Mouse (Mus musculus): ENCODE measurements at regions not wholly inside any gene's neighbourhood (a gene's known extent, or its start where the extent isn't known, plus 50 kb on each side); places are given as distances from the start of the nearest gene placed in this dataset.

- no peaks in the 10 kb centered on the region for H3K27me3 ChIP-seq (replicated peaks; ENCODE audit: insufficient read depth, low read length)
- 53% methylated on average over 10 of the region's 10 CpGs for WGBS
- H3K4me3 ChIP-seq (ENCODE audit: low read depth, low read length): no peak overlapping the region
- no peak overlapping the region for H3K4me2 ChIP-seq (replicated peaks; ENCODE audit: low read depth, low read length)
- ATAC-seq (no peak), DNase-seq (ENCODE audit: low spot score) (no peak)
- H3K4me1 ChIP-seq (ENCODE audit: insufficient read depth, low read depth, low read length): no peaks in the 10 kb centered on the region
- no peak overlapping the region for H3K27ac ChIP-seq (ENCODE audit: low read length)
- TF ChIP-seq EP300 (IDR thresholded peaks at IDR 0.05) (no peak), CTCF (IDR thresholded peaks at IDR 0.05) (no peak)
- H3K9me3 ChIP-seq (ENCODE audit: low read length): no peaks in the 10 kb centered on the region
- no peak overlapping the region for H3K9ac ChIP-seq (replicated peaks; ENCODE audit: low read depth)
- no peaks in the 10 kb centered on the region for H3K36me3 ChIP-seq (ENCODE audit: insufficient read depth, low read length)
Measured at GRCm38 (mm10) chr10:67339371-67339929, 54.3 kb upstream of the Nrbf2 start.

- 81% methylated on average over 4 of the region's 4 CpGs for WGBS
Measured at GRCm38 (mm10) chr10:67344722-67345121, 59.6 kb upstream of the Nrbf2 start.

GRCm38 (mm10) chr10:67350956-67351355 is 65.9 kb upstream of the Nrbf2 start:
- no peaks in the 10 kb centered on the region for H3K27me3 ChIP-seq (replicated peaks; ENCODE audit: insufficient read depth, low read length)
- H3K36me3 ChIP-seq (ENCODE audit: insufficient read depth, low read length): no peaks in the 10 kb centered on the region
- no peak for ATAC-seq
- H3K4me2 ChIP-seq (replicated peaks; ENCODE audit: low read depth, low read length): no peak overlapping the region
- 12% methylated on average over 2 of the region's 2 CpGs for WGBS
- H3K27ac ChIP-seq (ENCODE audit: low read length): no peak overlapping the region
- H3K4me3 ChIP-seq (ENCODE audit: low read depth, low read length): no peak overlapping the region
- no peak overlapping the region for H3K9ac ChIP-seq (replicated peaks; ENCODE audit: low read depth)
- TF ChIP-seq EP300 (IDR thresholded peaks at IDR 0.05): no peak
- no peak for TF ChIP-seq CTCF (IDR thresholded peaks at IDR 0.05)
- DNase-seq (ENCODE audit: low spot score): no peak
- no peaks in the 10 kb centered on the region for H3K9me3 ChIP-seq (ENCODE audit: low read length)
- no peaks in the 10 kb centered on the region for H3K4me1 ChIP-seq (ENCODE audit: insufficient read depth, low read depth, low read length)

More at GRCm38 (mm10) chr10:67344722-67345121, 59.6 kb upstream of the Nrbf2 start:
- Histone ChIP-seq H3K36me3 (ENCODE audit: insufficient read depth, low read length) (no peaks in the 10 kb centered on the region), H3K4me3 (ENCODE audit: low read depth, low read length) (no peak overlapping the region), H3K4me2 (replicated peaks; ENCODE audit: low read depth, low read length) (no peak overlapping the region), H3K27me3 (replicated peaks; ENCODE audit: insufficient read depth, low read length) (no peaks in the 10 kb centered on the region), H3K9me3 (ENCODE audit: low read length) (no peaks in the 10 kb centered on the region), H3K4me1 (ENCODE audit: insufficient read depth, low read depth, low read length) (no peaks in the 10 kb centered on the region), H3K27ac (ENCODE audit: low read length) (no peak overlapping the region), H3K9ac (replicated peaks; ENCODE audit: low read depth) (no peak overlapping the region)
- ATAC-seq (no peak), DNase-seq (ENCODE audit: low spot score) (no peak)
- TF ChIP-seq EP300 (IDR thresholded peaks at IDR 0.05): no peak
- no peak for TF ChIP-seq CTCF (IDR thresholded peaks at IDR 0.05)

GRCm38 (mm10) chr10:67360793-67361192 is 75.7 kb upstream of the Nrbf2 start:
- H3K36me3 ChIP-seq (ENCODE audit: insufficient read depth, low read length): no peaks in the 10 kb centered on the region
- no peaks in the 10 kb centered on the region for H3K9me3 ChIP-seq (ENCODE audit: low read length)
- H3K9ac ChIP-seq (replicated peaks; ENCODE audit: low read depth): no peak overlapping the region
- no peak overlapping the region for H3K4me2 ChIP-seq (replicated peaks; ENCODE audit: low read depth, low read length)
- TF ChIP-seq EP300 (IDR thresholded peaks at IDR 0.05) (no peak), CTCF (IDR thresholded peaks at IDR 0.05) (no peak)
- H3K27me3 ChIP-seq (replicated peaks; ENCODE audit: insufficient read depth, low read length): no peaks in the 10 kb centered on the region
- no peak overlapping the region for H3K4me3 ChIP-seq (ENCODE audit: low read depth, low read length)
- no peak overlapping the region for H3K27ac ChIP-seq (ENCODE audit: low read length)
- whole genome bisulfite sequencing: 53% methylated on average over 8 of the region's 8 CpGs
- no peak for DNase-seq (ENCODE audit: low spot score)
- no peaks in the 10 kb centered on the region for H3K4me1 ChIP-seq (ENCODE audit: insufficient read depth, low read depth, low read length)
- no peak for ATAC-seq

- ATAC-seq (no peak), DNase-seq (ENCODE audit: low spot score) (no peak)
- Histone ChIP-seq H3K36me3 (ENCODE audit: insufficient read depth, low read length) (no peaks in the 10 kb centered on the region), H3K4me2 (replicated peaks; ENCODE audit: low read depth, low read length) (no peak overlapping the region), H3K4me3 (ENCODE audit: low read depth, low read length) (no peak overlapping the region), H3K9me3 (ENCODE audit: low read length) (no peaks in the 10 kb centered on the region), H3K9ac (replicated peaks; ENCODE audit: low read depth) (no peak overlapping the region), H3K27ac (ENCODE audit: low read length) (no peak overlapping the region), H3K27me3 (replicated peaks; ENCODE audit: insufficient read depth, low read length) (no peaks in the 10 kb centered on the region), H3K4me1 (ENCODE audit: insufficient read depth, low read depth, low read length) (no peaks in the 10 kb centered on the region)
- 94% methylated on average over 4 of the region's 4 CpGs for WGBS
- TF ChIP-seq EP300 (IDR thresholded peaks at IDR 0.05) (no peak), CTCF (IDR thresholded peaks at IDR 0.05) (no peak)
Measured at GRCm38 (mm10) chr10:67361281-67361680, 76.2 kb upstream of the Nrbf2 start.

- 92% methylated on average over 3 of the region's 3 CpGs for WGBS
- no peak for ATAC-seq
Measured at GRCm38 (mm10) chr10:67364595-67364994, 79.5 kb upstream of the Nrbf2 start.

GRCm38 (mm10) chr10:67365158-67365557 is 80.1 kb upstream of the Nrbf2 start:
- Histone ChIP-seq H3K27me3 (replicated peaks; ENCODE audit: insufficient read depth, low read length) (no peaks in the 10 kb centered on the region), H3K9me3 (ENCODE audit: low read length) (no peaks in the 10 kb centered on the region), H3K4me3 (ENCODE audit: low read depth, low read length) (no peak overlapping the region), H3K4me1 (ENCODE audit: insufficient read depth, low read depth, low read length) (no peaks in the 10 kb centered on the region), H3K36me3 (ENCODE audit: insufficient read depth, low read length) (no peaks in the 10 kb centered on the region), H3K4me2 (replicated peaks; ENCODE audit: low read depth, low read length) (no peak overlapping the region), H3K9ac (replicated peaks; ENCODE audit: low read depth) (no peak overlapping the region), H3K27ac (ENCODE audit: low read length) (no peak overlapping the region)
- TF ChIP-seq EP300 (IDR thresholded peaks at IDR 0.05) (no peak), CTCF (IDR thresholded peaks at IDR 0.05) (no peak)
- ATAC-seq (no peak), DNase-seq (ENCODE audit: low spot score) (no peak)
- WGBS: 86% methylated on average over 7 of the region's 7 CpGs

More at GRCm38 (mm10) chr10:67364595-67364994, 79.5 kb upstream of the Nrbf2 start:
- no peak for TF ChIP-seq CTCF (IDR thresholded peaks at IDR 0.05)
- no peak overlapping the region for H3K9ac ChIP-seq (replicated peaks; ENCODE audit: low read depth)
- no peaks in the 10 kb centered on the region for H3K9me3 ChIP-seq (ENCODE audit: low read length)
- H3K27ac ChIP-seq (ENCODE audit: low read length): no peak overlapping the region
- H3K27me3 ChIP-seq (replicated peaks; ENCODE audit: insufficient read depth, low read length): no peaks in the 10 kb centered on the region
- H3K36me3 ChIP-seq (ENCODE audit: insufficient read depth, low read length): no peaks in the 10 kb centered on the region
- H3K4me2 ChIP-seq (replicated peaks; ENCODE audit: low read depth, low read length): no peak overlapping the region
- DNase-seq (ENCODE audit: low spot score): no peak
- H3K4me3 ChIP-seq (ENCODE audit: low read depth, low read length): no peak overlapping the region
- no peaks in the 10 kb centered on the region for H3K4me1 ChIP-seq (ENCODE audit: insufficient read depth, low read depth, low read length)
